Mouse (Mus musculus) R1 (cell line): ENCODE measurements around the gene Fbxl2.

ENCODE experiments used
- DNase-seq: peaks from one replicate; pipeline ENCODE4 v3.0.0-alpha.2; 2018; ENCODE audit warnings: low read depth, low spot score

Fbxl2 gene

DNA sequence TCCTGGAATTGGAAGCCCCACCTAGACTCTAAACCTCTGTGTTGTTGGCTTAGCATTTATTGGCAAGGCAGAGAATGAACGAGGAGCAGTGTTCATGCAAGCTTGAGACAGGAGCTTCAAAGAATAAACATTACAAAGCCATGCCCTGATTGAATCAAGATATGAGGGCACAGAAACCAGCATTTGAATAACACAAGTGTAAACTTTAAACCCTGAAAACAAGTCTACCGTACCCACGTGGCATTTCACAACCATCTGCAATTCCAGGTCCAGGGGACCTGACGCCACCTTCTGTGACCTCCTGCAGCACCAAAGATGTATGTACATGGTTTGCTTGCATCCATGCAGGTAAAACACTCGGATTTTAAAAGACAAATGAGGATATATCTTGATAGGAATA, 123.3 kb downstream of the Fbxl2 start:
- no peak for DNase-seq

DNA sequence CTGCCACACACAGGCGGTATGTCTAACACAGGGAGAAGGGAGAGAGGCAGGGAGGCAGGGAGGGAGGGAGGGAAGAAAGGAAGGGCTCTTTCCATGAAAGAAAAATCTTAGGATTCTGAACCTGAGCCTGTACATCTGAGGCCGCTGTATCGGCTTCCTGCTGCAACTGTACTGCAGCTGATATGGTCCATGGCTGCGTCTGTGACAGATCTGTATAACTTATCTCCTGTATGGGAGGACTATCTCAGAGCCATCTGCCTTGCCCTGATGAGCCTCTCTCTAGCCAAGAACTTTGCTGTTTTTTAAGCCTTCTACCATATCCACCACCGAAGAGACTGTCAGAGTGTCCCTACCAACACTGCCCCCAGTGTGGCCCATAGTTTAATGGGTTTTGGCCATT, 130.2 kb downstream of the Fbxl2 start:
- DNase-seq: no peak
